Mouse (Mus musculus): ENCODE data around the gene Rbm20. TPM values are rescaled to one million over a fixed set of nuclear protein-coding genes. Genes with fewer than 3 reads are reported as not detected.
A peak's percentile ranks its signal among the peaks of the same experiment; 100 is the strongest.

The Rbm20 gene
- polyA plus RNA-seq, 1 experiment from 2014 or later, result 52.0 TPM

DNA sequence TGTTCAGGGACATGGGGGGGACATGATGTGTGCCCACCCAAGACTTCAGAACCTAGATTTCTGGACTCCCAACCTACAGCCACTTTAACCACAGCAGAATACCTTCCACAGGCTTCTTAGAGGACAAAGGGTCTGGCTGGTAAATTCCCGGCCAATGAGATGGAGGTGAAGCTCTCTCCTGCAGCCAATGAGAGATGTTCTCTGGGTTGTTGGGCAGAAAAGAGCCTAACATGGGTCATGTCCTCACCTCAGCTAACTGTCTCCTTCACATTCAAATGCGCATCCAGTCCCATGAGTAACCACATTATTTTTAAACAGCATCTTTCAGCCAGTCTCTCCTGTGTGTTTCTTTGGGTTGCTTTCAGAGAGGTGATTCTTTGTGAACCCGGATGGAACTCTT lies 5.7 kb upstream of the Rbm20 start:
- Histone ChIP-seq H3K4me2 (ENCODE audit: low read length) (no peak overlapping the region), H3K27ac (replicated peaks in 1 of 2; ENCODE audit: control insufficient read depth in 1 of 2, insufficient read depth in 1 of 2, low read depth in 2 of 2, low read length in 2 of 2) (peak overlapping the region; percentile 86 to 94)
- 30% methylated on average over 3 of the region's 3 CpGs for WGBS

DNA sequence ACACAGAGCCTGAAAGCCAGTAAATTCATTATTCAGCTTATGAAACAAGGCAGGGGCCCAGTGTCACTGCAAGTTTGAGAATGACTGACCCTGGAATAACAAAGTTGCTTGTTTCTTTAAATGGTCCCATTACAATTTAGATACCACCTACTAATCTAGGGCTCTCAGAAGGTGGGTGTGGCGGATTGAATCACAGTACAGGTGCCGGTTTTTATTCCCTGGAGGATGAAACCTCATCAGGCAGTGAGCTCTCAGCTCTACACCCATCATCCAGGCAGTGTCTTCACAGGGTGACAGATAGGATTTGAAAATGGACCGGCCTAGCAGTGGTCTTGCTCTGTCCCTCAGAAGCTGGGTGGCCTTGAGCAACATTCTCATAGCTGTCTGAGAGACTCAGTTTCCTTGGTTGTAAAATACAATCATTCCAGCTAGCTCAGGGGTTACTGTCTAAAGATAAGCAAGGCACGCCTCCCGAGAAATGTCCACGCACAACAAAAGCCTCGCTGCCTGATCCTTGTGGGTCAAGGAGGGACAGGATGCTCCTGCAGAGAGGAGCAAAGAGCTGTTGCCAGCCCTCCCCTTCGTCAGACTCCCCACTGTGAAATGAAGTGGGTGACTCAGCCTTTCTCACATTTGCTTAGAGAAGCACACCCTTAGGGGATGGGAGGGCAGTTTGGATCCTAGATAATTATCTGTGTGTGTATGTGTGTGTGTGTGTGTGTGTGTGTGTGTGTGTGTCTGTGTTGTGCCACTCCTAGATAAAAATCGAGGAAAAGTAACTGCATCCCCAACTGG lies 2.8 kb upstream of the Rbm20 start:
- 23% methylated on average over 9 of the region's 9 CpGs for WGBS
- peak overlapping the region; percentile 90 for H3K9ac ChIP-seq (ENCODE audit: low read length)

More for the DNA sequence above, 5.7 kb upstream of the Rbm20 start:
- Histone ChIP-seq H3K27me3 (ENCODE audit: control insufficient read depth, insufficient read depth, low read length) (0 out of 2 replicates have a peak, but pooled peaks cover 4% of the 10 kb centered on the region), H3K9ac (ENCODE audit: low read length) (peak overlapping the region; percentile 59; the same call in 1 of the 2 replicates), H3K9me3 (ENCODE audit: control insufficient read depth, low read length) (no peaks in the 10 kb centered on the region), H3K4me1 (ENCODE audit: control insufficient read depth in 2 of 2, insufficient read depth in 2 of 2, low read length in 2 of 2) (peaks cover 33 to 42% of the 10 kb centered on the region in 2 experiments), H3K4me3 (ENCODE audit: control insufficient read depth in 1 of 2, insufficient read depth in 1 of 2, low read depth in 1 of 2, low read length in 2 of 2) (no peak overlapping the region), H3K36me3 (ENCODE audit: control insufficient read depth, insufficient read depth, low read length) (no peaks in the 10 kb centered on the region)
- peak; percentile 9; the same call in 1 of the 2 replicates for ATAC-seq (ENCODE audit: insufficient number of reproducible peaks, insufficient read depth, low FRiP score, low read depth)

DNA sequence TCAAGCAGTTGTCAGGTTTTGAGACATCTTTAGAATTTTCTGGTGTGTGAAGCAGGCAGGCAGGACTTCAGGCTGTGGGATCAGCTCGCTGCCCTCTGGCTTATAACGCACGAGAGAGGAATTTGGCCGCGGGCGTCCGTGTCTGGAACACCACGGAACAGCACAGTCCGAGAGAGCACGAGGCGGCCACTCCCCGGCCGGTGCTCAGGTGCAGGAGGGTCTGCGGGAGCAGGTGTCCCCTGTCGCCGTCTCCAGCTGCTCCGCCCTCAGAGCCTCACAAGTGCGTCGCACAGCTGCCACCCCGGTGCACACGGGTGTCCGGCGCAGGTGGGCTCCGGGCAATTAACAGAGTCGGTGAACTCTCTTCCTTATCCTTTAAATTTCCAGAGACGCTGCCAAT lies 878 bp upstream of the Rbm20 start:
- under 1% methylated on average over 26 of the region's 26 CpGs for WGBS
- peaks cover 8 to 19% of the 10 kb centered on the region in 2 experiments for H3K4me1 ChIP-seq (ENCODE audit: control insufficient read depth in 2 of 2, insufficient read depth in 2 of 2, low read length in 2 of 2)
- H3K36me3 ChIP-seq (ENCODE audit: control insufficient read depth, insufficient read depth, low read length), result no peaks in the 10 kb centered on the region
- H3K27me3 ChIP-seq (ENCODE audit: control insufficient read depth, insufficient read depth, low read length), result 0 out of 2 replicates have a peak, but pooled peaks cover 4% of the 10 kb centered on the region
- peak overlapping the region; percentile 86 for H3K4me2 ChIP-seq (ENCODE audit: low read length)
- H3K4me3 ChIP-seq (ENCODE audit: control insufficient read depth in 1 of 2, insufficient read depth in 1 of 2, low read depth in 1 of 2, low read length in 2 of 2), result peak overlapping the region; percentile 79 to 85
- peak overlapping the region; percentile 91 for H3K27ac ChIP-seq (replicated peaks in 1 of 2; ENCODE audit: control insufficient read depth in 1 of 2, insufficient read depth in 1 of 2, low read depth in 2 of 2, low read length in 2 of 2)
- H3K9me3 ChIP-seq (ENCODE audit: control insufficient read depth, low read length), result no peaks in the 10 kb centered on the region
- peak; percentile 20; the same call in 1 of the 2 replicates for ATAC-seq (ENCODE audit: insufficient number of reproducible peaks, insufficient read depth, low FRiP score, low read depth)
- H3K9ac ChIP-seq (ENCODE audit: low read length), result peak overlapping the region; percentile 90

More for the DNA sequence above, 2.8 kb upstream of the Rbm20 start:
- Histone ChIP-seq H3K36me3 (ENCODE audit: control insufficient read depth, insufficient read depth, low read length) (no peaks in the 10 kb centered on the region), H3K27ac (replicated peaks in 1 of 2; ENCODE audit: control insufficient read depth in 1 of 2, insufficient read depth in 1 of 2, low read depth in 2 of 2, low read length in 2 of 2) (peak overlapping the region; percentile 38 to 91), H3K4me2 (ENCODE audit: low read length) (peak overlapping the region; percentile 86), H3K4me3 (ENCODE audit: control insufficient read depth in 1 of 2, insufficient read depth in 1 of 2, low read depth in 1 of 2, low read length in 2 of 2) (peak overlapping the region; percentile 4 to 79; a peak in 3 of 4 replicates), H3K9me3 (ENCODE audit: control insufficient read depth, low read length) (no peaks in the 10 kb centered on the region), H3K4me1 (ENCODE audit: control insufficient read depth in 2 of 2, insufficient read depth in 2 of 2, low read length in 2 of 2) (peaks cover 26 to 36% of the 10 kb centered on the region in 2 experiments), H3K27me3 (ENCODE audit: control insufficient read depth, insufficient read depth, low read length) (0 out of 2 replicates have a peak, but pooled peaks cover 4% of the 10 kb centered on the region)
- ATAC-seq (ENCODE audit: insufficient number of reproducible peaks, insufficient read depth, low FRiP score, low read depth), result no peak

DNA sequence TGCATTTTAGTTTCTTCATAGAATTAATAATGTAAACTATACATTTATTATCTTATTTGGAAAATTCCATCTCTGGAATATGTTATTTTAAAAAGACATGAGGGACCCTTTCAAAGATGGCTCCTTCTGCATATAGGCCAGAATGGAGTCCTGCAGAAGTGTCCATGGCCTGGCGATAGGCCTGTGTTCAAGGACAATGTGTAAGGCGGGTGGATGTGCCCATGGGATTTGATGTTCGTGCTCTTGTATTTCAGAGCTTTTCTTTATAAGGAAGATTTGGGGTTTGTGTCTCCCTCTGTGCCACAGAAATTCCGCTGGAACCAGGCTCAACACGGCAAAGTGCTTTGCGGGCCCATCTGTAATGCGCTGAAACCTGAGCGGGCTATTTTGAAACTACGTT lies 2.1 kb downstream of the Rbm20 start:
- no peaks in the 10 kb centered on the region for H3K36me3 ChIP-seq (ENCODE audit: control insufficient read depth, insufficient read depth, low read length)
- H3K9me3 ChIP-seq (ENCODE audit: control insufficient read depth, low read length), result no peaks in the 10 kb centered on the region
- ATAC-seq (ENCODE audit: insufficient number of reproducible peaks, insufficient read depth, low FRiP score, low read depth), result no peak
- H3K4me3 ChIP-seq (ENCODE audit: control insufficient read depth in 1 of 2, insufficient read depth in 1 of 2, low read depth in 1 of 2, low read length in 2 of 2), result peak overlapping the region; percentile 50 to 79
- peaks cover 12 to 29% of the 10 kb centered on the region in 2 experiments for H3K4me1 ChIP-seq (ENCODE audit: control insufficient read depth in 2 of 2, insufficient read depth in 2 of 2, low read length in 2 of 2)
- H3K27ac ChIP-seq (replicated peaks in 1 of 2; ENCODE audit: control insufficient read depth in 1 of 2, insufficient read depth in 1 of 2, low read depth in 2 of 2, low read length in 2 of 2), result peak overlapping the region; percentile 59 to 85
- peak overlapping the region; percentile 86 for H3K4me2 ChIP-seq (ENCODE audit: low read length)
- peak overlapping the region; percentile 90 for H3K9ac ChIP-seq (ENCODE audit: low read length)
- 0 out of 2 replicates have a peak, but pooled peaks cover 4% of the 10 kb centered on the region for H3K27me3 ChIP-seq (ENCODE audit: control insufficient read depth, insufficient read depth, low read length)
- 60% methylated on average over 9 of the region's 9 CpGs for WGBS

DNA sequence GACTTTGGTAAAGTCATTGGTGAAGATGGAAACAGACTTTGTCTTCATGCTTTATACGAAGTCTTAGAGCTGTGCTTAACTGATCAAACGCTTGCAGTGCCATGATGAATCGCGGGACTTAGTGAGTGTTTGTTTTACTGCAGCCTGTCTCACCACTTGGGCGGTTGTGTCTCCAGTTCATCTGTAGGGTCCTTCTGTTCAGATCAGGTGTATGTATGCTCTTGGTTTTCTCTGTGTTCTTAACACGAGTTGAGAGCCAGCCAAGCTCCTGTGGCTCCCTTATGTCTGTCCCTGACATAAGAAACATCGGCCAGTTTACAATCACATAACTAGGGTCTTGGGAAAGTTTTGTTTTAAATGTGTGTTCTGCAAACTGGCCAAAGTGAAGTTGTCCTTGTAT lies 2.9 kb downstream of the Rbm20 start:
- no peaks in the 10 kb centered on the region for H3K9me3 ChIP-seq (ENCODE audit: control insufficient read depth, low read length)
- H3K9ac ChIP-seq (ENCODE audit: low read length), result peak overlapping the region; percentile 90
- H3K4me1 ChIP-seq (ENCODE audit: control insufficient read depth in 2 of 2, insufficient read depth in 2 of 2, low read length in 2 of 2), result peaks cover 10 to 29% of the 10 kb centered on the region in 2 experiments
- peak overlapping the region; percentile 86 for H3K4me2 ChIP-seq (ENCODE audit: low read length)
- peak overlapping the region; percentile 59 to 85 for H3K27ac ChIP-seq (replicated peaks in 1 of 2; ENCODE audit: control insufficient read depth in 1 of 2, insufficient read depth in 1 of 2, low read depth in 2 of 2, low read length in 2 of 2)
- peak overlapping the region; percentile 33 to 79; a peak in 3 of 4 replicates for H3K4me3 ChIP-seq (ENCODE audit: control insufficient read depth in 1 of 2, insufficient read depth in 1 of 2, low read depth in 1 of 2, low read length in 2 of 2)
- 0 out of 2 replicates have a peak, but pooled peaks cover 2% of the 10 kb centered on the region for H3K27me3 ChIP-seq (ENCODE audit: control insufficient read depth, insufficient read depth, low read length)
- H3K36me3 ChIP-seq (ENCODE audit: control insufficient read depth, insufficient read depth, low read length), result no peaks in the 10 kb centered on the region
- WGBS, result 42% methylated on average over 7 of the region's 7 CpGs
- no peak for ATAC-seq (ENCODE audit: insufficient number of reproducible peaks, insufficient read depth, low FRiP score, low read depth)

- peak overlapping the region; percentile 71 for H3K9ac ChIP-seq (ENCODE audit: low read length)
- WGBS, result 21% methylated on average over 8 of the region's 8 CpGs
- peak overlapping the region; percentile 36 to 59 for H3K27ac ChIP-seq (replicated peaks in 1 of 2; ENCODE audit: control insufficient read depth in 1 of 2, insufficient read depth in 1 of 2, low read depth in 2 of 2, low read length in 2 of 2)
- H3K4me1 ChIP-seq (ENCODE audit: control insufficient read depth in 2 of 2, insufficient read depth in 2 of 2, low read length in 2 of 2), result peaks cover 13 to 40% of the 10 kb centered on the region in 2 experiments
- H3K9me3 ChIP-seq (ENCODE audit: control insufficient read depth, low read length), result no peaks in the 10 kb centered on the region
- H3K36me3 ChIP-seq (ENCODE audit: control insufficient read depth, insufficient read depth, low read length), result no peaks in the 10 kb centered on the region
- H3K27me3 ChIP-seq (ENCODE audit: control insufficient read depth, insufficient read depth, low read length), result no peaks in the 10 kb centered on the region
- peak overlapping the region in 1 of 2 experiments; percentile 29; a peak in 1 of 4 replicates for H3K4me3 ChIP-seq (ENCODE audit: control insufficient read depth in 1 of 2, insufficient read depth in 1 of 2, low read depth in 1 of 2, low read length in 2 of 2)
- ATAC-seq (ENCODE audit: insufficient number of reproducible peaks, insufficient read depth, low FRiP score, low read depth), result no peak
- peak overlapping the region; percentile 86 for H3K4me2 ChIP-seq (ENCODE audit: low read length)
These were observed 5.3 kb downstream of the Rbm20 start for GRCm38 (mm10) chr19:53682427-53682826.

- WGBS, result 42% methylated on average over 5 of the region's 5 CpGs
- peaks cover 14 to 38% of the 10 kb centered on the region in 2 experiments for H3K4me1 ChIP-seq (ENCODE audit: control insufficient read depth in 2 of 2, insufficient read depth in 2 of 2, low read length in 2 of 2)
- H3K27me3 ChIP-seq (ENCODE audit: control insufficient read depth, insufficient read depth, low read length), result no peaks in the 10 kb centered on the region
- no peaks in the 10 kb centered on the region for H3K9me3 ChIP-seq (ENCODE audit: control insufficient read depth, low read length)
- H3K4me2 ChIP-seq (ENCODE audit: low read length), result peak overlapping the region; percentile 8; the same call in 1 of the 2 replicates
- 0 out of 2 replicates have a peak overlapping the region, but pooled peaks have one; percentile 16 for H3K9ac ChIP-seq (ENCODE audit: low read length)
- H3K4me3 ChIP-seq (ENCODE audit: control insufficient read depth in 1 of 2, insufficient read depth in 1 of 2, low read depth in 1 of 2, low read length in 2 of 2), result no peak overlapping the region
- H3K36me3 ChIP-seq (ENCODE audit: control insufficient read depth, insufficient read depth, low read length), result 0 out of 2 replicates have a peak, but pooled peaks cover 6% of the 10 kb centered on the region
- ATAC-seq (ENCODE audit: insufficient number of reproducible peaks, insufficient read depth, low FRiP score, low read depth), result peak; percentile 75; the same call in 1 of the 2 replicates
- H3K27ac ChIP-seq (replicated peaks in 1 of 2; ENCODE audit: control insufficient read depth in 1 of 2, insufficient read depth in 1 of 2, low read depth in 2 of 2, low read length in 2 of 2), result peak overlapping the region; percentile 53 to 75
These were observed 10.5 kb downstream of the Rbm20 start for GRCm38 (mm10) chr19:53687592-53687991.

Data from heart, embryonic 14.5 days (tissue).